Mouse (Mus musculus) cerebellum, adult 2 months (tissue): ENCODE results near the gene Limk2. TPM values are rescaled to one million over a fixed set of nuclear protein-coding genes. Genes with fewer than 3 reads are reported as not detected.

Experiments used
- DNase-seq, 2 experiments: peaks; one replicate each; pipeline ENCODE4 v3.0.0; 2021
- H3K27ac ChIP-seq: fragments of 200-500 bp; 2 replicates; pipeline ENCODE4 v1.5.1; 2012; ENCODE audit warnings: low read length, control low read depth, inconsistent platforms; ENCODE audit not compliant: insufficient read depth
- H3K27me3 ChIP-seq: fragments of 200-500 bp; 2 replicates; pipeline ENCODE4 v1.6.1; 2012; ENCODE audit warnings: inconsistent platforms, mild to moderate bottlenecking, low read length, moderate library complexity; ENCODE audit not compliant: control insufficient read depth, insufficient read depth
- H3K4me1 ChIP-seq: fragments of 200-500 bp; 2 replicates; pipeline ENCODE4 v1.6.1; 2011; ENCODE audit warnings: low read length; ENCODE audit not compliant: control insufficient read depth, insufficient read depth
- H3K4me3 ChIP-seq: fragments of 200-500 bp; replicated peaks from 2 replicates; pipeline ENCODE3; 2011; ENCODE audit warnings: mild to moderate bottlenecking, low read depth, low read length, control low read depth; ENCODE audit not compliant: insufficient read depth
- CTCF ChIP-seq: fragments of 200-500 bp; IDR thresholded peaks from 2 replicates; pipeline ENCODE4 v1.5.1; 2011; ENCODE audit warnings: low read depth, mild to moderate bottlenecking, control low read depth, low read length, moderate library complexity, borderline replicate concordance; ENCODE audit not compliant: insufficient read depth
- POLR2A ChIP-seq: fragments of 200-500 bp; IDR thresholded peaks from 2 replicates; pipeline ENCODE4 v1.6.1; 2011; ENCODE audit warnings: low read length, control low read depth, borderline replicate concordance; ENCODE audit not compliant: insufficient read depth
- WGBS: fragments of 180-500 bp; shearing (Covaris S2); methylation state at CpG from one replicate; pipeline ENCODE4 v1.1.7; 2018; 5-methylcytosine and 5-hydroxymethylcytosine counted together
- polyA plus RNA-seq: library from polyadenylated mRNA; depleted of rRNA; stranded (reverse); fragments of >200 nt; gene quantifications from 2 replicates; pipeline ENCODE4 v1.2.3, GENCODE M21; 2012

Limk2 gene
- polyA plus RNA-seq, 1 experiment: 201 TPM

DNA sequence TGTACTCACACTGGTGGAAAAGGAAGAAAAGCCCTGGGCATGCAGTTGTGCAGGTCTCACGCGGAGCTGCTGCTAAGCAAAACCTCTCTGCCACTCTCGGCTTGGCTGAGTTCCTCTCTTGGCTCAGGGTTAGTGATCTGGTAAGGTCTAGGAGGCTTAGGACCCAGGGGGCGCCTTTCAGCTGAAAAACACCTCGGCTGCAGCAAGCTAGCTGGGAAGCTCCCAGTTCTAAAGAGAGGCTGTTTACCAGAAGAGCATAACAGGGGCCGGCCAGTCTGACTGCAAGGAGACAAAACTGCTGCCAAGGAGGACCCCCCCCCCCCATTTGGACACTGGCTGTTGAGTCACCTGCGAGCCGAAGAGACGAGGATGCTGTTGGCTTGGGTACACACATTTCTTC is 78.4 kb downstream of the Limk2 start:
- whole genome bisulfite sequencing: under 1% methylated on average over 9 of the region's 9 CpGs
- Histone ChIP-seq H3K4me3 (peak overlapping the region; percentile 96), H3K4me1 (peaks cover 21% of the 10 kb centered on the region), H3K27me3 (no peaks in the 10 kb centered on the region), H3K27ac (peak overlapping the region; percentile 97)
- peak; percentile 72; the same call in 1 of the 2 replicates for TF ChIP-seq POLR2A
- TF ChIP-seq CTCF: peak; percentile 26; the same call in 1 of the 2 replicates
- DNase-seq: peak; percentile 93 to 96

DNA sequence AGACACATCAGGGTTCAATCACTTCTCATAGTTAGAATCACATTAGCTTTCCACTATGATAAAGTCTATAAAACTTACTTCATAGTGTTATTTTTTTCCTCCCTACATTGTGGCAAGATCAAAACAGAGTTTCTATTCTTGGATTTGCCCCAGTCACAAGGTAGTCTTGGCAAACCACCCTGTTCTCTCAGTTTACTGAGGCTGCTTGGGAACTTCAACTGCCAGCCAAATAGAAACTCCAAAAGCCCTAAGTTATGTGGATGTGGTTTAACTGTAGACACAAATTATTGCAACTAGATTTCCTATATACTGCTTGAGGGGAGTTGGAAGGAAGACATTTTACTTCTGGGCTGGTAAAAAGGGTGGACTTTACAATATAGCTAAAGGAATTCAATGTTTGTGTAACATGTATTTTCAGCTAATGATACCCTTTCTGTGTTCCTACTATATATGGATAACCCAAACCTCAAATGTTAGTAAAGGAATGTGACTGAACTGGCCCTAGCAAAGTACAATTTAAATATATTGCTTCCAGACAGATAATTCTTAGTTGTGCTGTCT is 79.0 kb downstream of the Limk2 start, which contains the start of gene Pik3ip1:
Gene Pik3ip1 (plus strand): TSS at position 511 of the 561 bp plus-strand sequence.
- Histone ChIP-seq H3K27me3 (no peaks in the 10 kb centered on the region), H3K4me3 (peak within 1 kb of the TSS; percentile 96), H3K4me1 (peaks cover 15% of the 10 kb centered on the region), H3K27ac (peak within 1 kb of the TSS; percentile 97)
- TF ChIP-seq POLR2A (no peak), CTCF (no peak)
- no peak for DNase-seq

- H3K4me3 ChIP-seq: no peak overlapping the region
- TF ChIP-seq CTCF: no peak
- H3K4me1 ChIP-seq: peaks cover 7% of the 10 kb centered on the region
- 69% methylated on average over 11 of the region's 11 CpGs for WGBS
- no peak for DNase-seq
- H3K27me3 ChIP-seq: no peaks in the 10 kb centered on the region
- H3K27ac ChIP-seq: no peak overlapping the region
Observed at GRCm38 (mm10) chr11:3328806-3329775, 79.9 kb downstream of the Limk2 start.

- no peak overlapping the region for H3K27ac ChIP-seq
- no peak overlapping the region for H3K4me3 ChIP-seq
- WGBS: 82% methylated on average over 5 of the region's 5 CpGs
- TF ChIP-seq CTCF (no peak), POLR2A (no peak)
- DNase-seq: no peak
- peaks cover 4% of the 10 kb centered on the region for H3K4me1 ChIP-seq
- H3K27me3 ChIP-seq: no peaks in the 10 kb centered on the region
Observed at GRCm38 (mm10) chr11:3328271-3328670, 80.7 kb downstream of the Limk2 start.

GRCm38 (mm10) chr11:3318286-3318685 is 90.7 kb downstream of the Limk2 start:
- DNase-seq: no peak
- H3K4me3 ChIP-seq: no peak overlapping the region
- no peak for TF ChIP-seq CTCF
- no peak for TF ChIP-seq POLR2A
- no peaks in the 10 kb centered on the region for H3K4me1 ChIP-seq
- no peak overlapping the region for H3K27ac ChIP-seq
- 87% methylated on average over 3 of the region's 3 CpGs for WGBS
- H3K27me3 ChIP-seq: no peaks in the 10 kb centered on the region

- H3K4me3 ChIP-seq: no peak overlapping the region
- H3K4me1 ChIP-seq: no peaks in the 10 kb centered on the region; the same call in 1 of the 2 replicates
- 25% methylated on average over 2 of the region's 2 CpGs for WGBS
- peak; percentile 88 for TF ChIP-seq CTCF
- TF ChIP-seq POLR2A: no peak
- H3K27me3 ChIP-seq: no peaks in the 10 kb centered on the region
- H3K27ac ChIP-seq: no peak overlapping the region
- DNase-seq: peak; percentile 75 to 76
Observed at GRCm38 (mm10) chr11:3314148-3314547, 94.8 kb downstream of the Limk2 start.

- no peak for TF ChIP-seq CTCF
- TF ChIP-seq POLR2A: no peak
- DNase-seq: no peak
- Histone ChIP-seq H3K4me1 (no peaks in the 10 kb centered on the region; the same call in 1 of the 2 replicates), H3K4me3 (no peak overlapping the region), H3K27ac (no peak overlapping the region), H3K27me3 (no peaks in the 10 kb centered on the region)
- 90% methylated on average over 1 of the region's 1 CpGs for WGBS
Observed at GRCm38 (mm10) chr11:3313294-3313693, 95.7 kb downstream of the Limk2 start.
